Mouse (Mus musculus) heart, embryonic 16.5 days (tissue): Measurements from ENCODE around the gene Umad1. TPM values are rescaled to one million over a fixed set of nuclear protein-coding genes. Genes with fewer than 3 reads are reported as not detected.

Experiments
- ATAC-seq: fragments of 200-750 bp; cut with Nextera tagmentation; replicated peaks from 2 replicates; pipeline ENCODE4 v1.8.0; 2017; ENCODE audit warnings: moderate number of reproducible peaks; ENCODE audit not compliant: insufficient read depth, low FRiP score; ENCODE audit errors: extremely low read depth
- H3K27ac ChIP-seq: fragments of 300-500 bp; sonication (generic); 2 replicates; pipeline ENCODE4 v1.5.1; 2014; ENCODE audit warnings: mild to moderate bottlenecking, low read length, control low read depth, moderate library complexity
- H3K27me3 ChIP-seq: fragments of 300-500 bp; sonication (generic); 2 replicates; pipeline ENCODE4 v1.6.1; 2014; ENCODE audit warnings: low read length, mixed read lengths; ENCODE audit not compliant: control insufficient read depth, insufficient read depth
- H3K36me3 ChIP-seq: fragments of 300-500 bp; sonication (generic); 2 replicates; pipeline ENCODE4 v1.6.1; 2014; ENCODE audit not compliant: control insufficient read depth, insufficient read depth
- H3K4me1 ChIP-seq: fragments of 300-500 bp; sonication (generic); 2 replicates; pipeline ENCODE4 v1.6.1; 2014; ENCODE audit warnings: low read length, mixed read lengths; ENCODE audit not compliant: control insufficient read depth, insufficient read depth
- H3K4me2 ChIP-seq: fragments of 300-500 bp; sonication (generic); 2 replicates; pipeline ENCODE4 v1.6.1; 2014; ENCODE audit warnings: low read depth, mild to moderate bottlenecking, control low read depth, low read length
- H3K4me3 ChIP-seq: fragments of 300-500 bp; sonication (generic); 2 replicates; pipeline ENCODE4 v1.5.1; 2014; ENCODE audit warnings: mild to moderate bottlenecking, control low read depth, low read length
- H3K9ac ChIP-seq: fragments of 300-500 bp; sonication (generic); 2 replicates; pipeline ENCODE4 v1.6.1; 2014; ENCODE audit warnings: low read length, control low read depth
- H3K9me3 ChIP-seq: fragments of 300-500 bp; sonication (generic); replicated peaks from 2 replicates; pipeline ENCODE4 v1.6.1; 2016; ENCODE audit warnings: low read length; ENCODE audit not compliant: control insufficient read depth
- WGBS: fragments of 180-500 bp; shearing (Covaris S2); extraction: QIAGEN DNeasy Blood & Tissue Kit; methylation state at CpG from one replicate; pipeline ENCODE4 v1.1.7; 2014; 5-methylcytosine and 5-hydroxymethylcytosine counted together
- polyA plus RNA-seq: library from polyadenylated mRNA; unstranded; fragments of >200 nt; fragmentation: Nextera tagmentation; extraction: Ambion mirVana; gene quantifications from 2 replicates; pipeline ENCODE4 v1.2.1, GENCODE M21; 2015

Umad1 gene
- polyA plus RNA-seq, 1 experiment from 2014 or later, result 24.5 TPM

DNA sequence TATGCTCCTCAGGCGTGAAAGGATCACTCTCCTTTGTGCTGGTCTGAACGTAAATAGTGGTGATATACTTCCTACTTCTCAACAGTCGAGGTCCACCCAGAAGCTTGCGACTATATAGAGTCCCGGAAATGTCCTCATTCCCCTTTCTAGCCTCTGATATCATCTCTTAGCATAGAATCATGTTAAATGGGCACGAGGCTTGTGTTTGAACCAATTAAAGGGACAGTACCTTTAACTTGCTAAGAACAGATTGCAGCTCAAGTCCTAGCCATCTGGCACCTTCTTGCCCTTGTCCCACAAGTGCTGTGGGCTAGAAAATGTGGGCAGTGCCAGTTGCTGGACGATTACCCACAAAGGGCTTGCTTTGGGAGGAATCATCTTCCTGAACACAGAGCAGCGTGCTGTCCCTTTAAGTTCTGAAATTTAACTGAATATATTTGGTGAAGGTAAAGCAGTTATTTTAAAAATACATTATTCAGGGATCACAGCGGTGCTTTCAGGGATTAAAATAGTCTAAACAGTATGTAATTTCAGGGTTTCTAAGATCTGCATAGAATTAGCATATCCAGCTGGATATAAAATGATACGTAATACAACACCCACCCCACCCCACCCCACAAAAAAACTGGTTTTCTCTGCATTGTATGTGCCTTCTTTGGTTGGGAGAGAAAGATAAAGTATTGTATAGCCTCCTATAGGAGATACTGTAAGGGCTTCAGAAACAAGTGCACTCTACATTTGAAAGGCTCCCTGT, 153.9 kb downstream of the Umad1 start:
- peaks cover 13% of the 10 kb centered on the region for H3K4me1 ChIP-seq
- H3K27ac ChIP-seq, result no peak overlapping the region
- no peak overlapping the region for H3K4me3 ChIP-seq
- no peak for ATAC-seq
- H3K9me3 ChIP-seq, result no peaks in the 10 kb centered on the region
- 76% methylated on average over 10 of the region's 10 CpGs for WGBS
- no peak overlapping the region for H3K9ac ChIP-seq
- H3K36me3 ChIP-seq, result no peaks in the 10 kb centered on the region
- H3K4me2 ChIP-seq, result no peak overlapping the region
- no peaks in the 10 kb centered on the region for H3K27me3 ChIP-seq

- H3K36me3 ChIP-seq, result no peaks in the 10 kb centered on the region
- H3K4me1 ChIP-seq, result peaks cover 13% of the 10 kb centered on the region
- no peaks in the 10 kb centered on the region for H3K27me3 ChIP-seq
- H3K4me2 ChIP-seq, result no peak overlapping the region
- H3K9ac ChIP-seq, result no peak overlapping the region
- no peak overlapping the region for H3K4me3 ChIP-seq
- no peak for ATAC-seq
- 61% methylated on average over 9 of the region's 9 CpGs for WGBS
- no peaks in the 10 kb centered on the region for H3K9me3 ChIP-seq
- H3K27ac ChIP-seq, result no peak overlapping the region
Measured at GRCm38 (mm10) chr6:8414020-8414419, 154.9 kb downstream of the Umad1 start.

- 90% methylated on average over 5 of the region's 5 CpGs for WGBS
- no peak overlapping the region for H3K4me3 ChIP-seq
- H3K27ac ChIP-seq, result no peak overlapping the region
- no peak overlapping the region for H3K9ac ChIP-seq
- H3K4me2 ChIP-seq, result no peak overlapping the region
- H3K27me3 ChIP-seq, result no peaks in the 10 kb centered on the region
- H3K9me3 ChIP-seq, result no peaks in the 10 kb centered on the region
- H3K4me1 ChIP-seq, result peaks cover 6% of the 10 kb centered on the region
- no peaks in the 10 kb centered on the region for H3K36me3 ChIP-seq
- ATAC-seq, result no peak
Measured at GRCm38 (mm10) chr6:8415823-8416222, 156.7 kb downstream of the Umad1 start.

GRCm38 (mm10) chr6:8416802-8417569, 157.9 kb downstream of the Umad1 start:
- Histone ChIP-seq H3K27ac (no peak overlapping the region), H3K27me3 (no peaks in the 10 kb centered on the region), H3K4me1 (peaks cover 10% of the 10 kb centered on the region), H3K9ac (no peak overlapping the region), H3K9me3 (no peaks in the 10 kb centered on the region), H3K36me3 (no peaks in the 10 kb centered on the region), H3K4me2 (no peak overlapping the region), H3K4me3 (no peak overlapping the region)
- WGBS, result 80% methylated on average over 8 of the region's 8 CpGs
- no peak for ATAC-seq

- no peak for ATAC-seq
- Histone ChIP-seq H3K9me3 (no peaks in the 10 kb centered on the region), H3K4me2 (no peak overlapping the region), H3K27me3 (no peaks in the 10 kb centered on the region), H3K27ac (no peak overlapping the region), H3K9ac (no peak overlapping the region), H3K4me1 (peaks cover 15% of the 10 kb centered on the region), H3K36me3 (no peaks in the 10 kb centered on the region), H3K4me3 (no peak overlapping the region)
- WGBS, result 48% methylated on average over 4 of the region's 4 CpGs
Measured at GRCm38 (mm10) chr6:8419485-8420186, 160.5 kb downstream of the Umad1 start.

- Histone ChIP-seq H3K4me2 (no peak overlapping the region), H3K4me1 (peaks cover 15% of the 10 kb centered on the region), H3K9me3 (no peaks in the 10 kb centered on the region), H3K4me3 (no peak overlapping the region), H3K36me3 (no peaks in the 10 kb centered on the region), H3K27ac (no peak overlapping the region), H3K27me3 (no peaks in the 10 kb centered on the region), H3K9ac (no peak overlapping the region)
- no peak for ATAC-seq
- 96% methylated on average over 1 of the region's 1 CpGs for WGBS
Measured at GRCm38 (mm10) chr6:8420187-8420503, 161.1 kb downstream of the Umad1 start.

DNA sequence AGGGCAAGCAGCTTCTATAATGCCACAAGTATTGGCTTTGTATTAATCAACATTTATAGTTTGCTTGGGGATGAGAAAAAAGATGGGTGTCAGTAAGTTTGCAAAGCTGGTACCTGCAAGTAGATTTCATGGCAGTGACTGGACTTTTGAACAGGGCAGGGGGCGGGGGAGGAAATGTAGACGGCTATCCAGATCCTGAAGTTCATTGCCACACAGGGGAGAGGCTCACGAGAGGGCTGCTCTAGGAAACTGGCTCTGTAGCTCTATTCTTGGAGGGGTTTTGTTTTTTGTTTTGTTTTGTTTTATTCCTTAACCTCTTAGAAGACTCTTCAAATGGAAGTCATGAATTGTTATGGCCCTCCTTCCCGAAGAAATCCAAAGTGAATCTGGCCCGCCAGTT, 162.3 kb downstream of the Umad1 start:
- whole genome bisulfite sequencing, result 81% methylated on average over 5 of the region's 5 CpGs
- H3K36me3 ChIP-seq, result no peaks in the 10 kb centered on the region
- no peak for ATAC-seq
- H3K9ac ChIP-seq, result no peak overlapping the region
- peaks cover 22% of the 10 kb centered on the region for H3K4me1 ChIP-seq
- no peak overlapping the region for H3K27ac ChIP-seq
- H3K27me3 ChIP-seq, result no peaks in the 10 kb centered on the region
- no peak overlapping the region for H3K4me2 ChIP-seq
- no peak overlapping the region for H3K4me3 ChIP-seq
- no peaks in the 10 kb centered on the region for H3K9me3 ChIP-seq

GRCm38 (mm10) chr6:8421959-8422581, 163.0 kb downstream of the Umad1 start:
- Histone ChIP-seq H3K27me3 (no peaks in the 10 kb centered on the region), H3K4me2 (no peak overlapping the region), H3K27ac (no peak overlapping the region), H3K9ac (no peak overlapping the region), H3K4me1 (peaks cover 22% of the 10 kb centered on the region), H3K4me3 (no peak overlapping the region), H3K36me3 (no peaks in the 10 kb centered on the region), H3K9me3 (no peaks in the 10 kb centered on the region)
- 79% methylated on average over 10 of the region's 10 CpGs for WGBS
- ATAC-seq, result no peak
